Mouse (Mus musculus) bone marrow, adult 2 months (tissue): ENCODE data around the gene Ubac1. TPM values are rescaled to one million over a fixed set of nuclear protein-coding genes. Genes with fewer than 3 reads are reported as not detected.

ENCODE experiments used
- H3K27ac ChIP-seq: fragments of 200-500 bp; 2 replicates; pipeline ENCODE4 v1.5.1; 2012; ENCODE audit warnings: low read depth, mild to moderate bottlenecking, control low read depth, inconsistent platforms, low read length; ENCODE audit not compliant: control insufficient read depth, poor library complexity, insufficient read depth
- H3K4me1 ChIP-seq: fragments of 200-500 bp; 2 replicates; pipeline ENCODE4 v1.6.1; 2011; ENCODE audit warnings: low read length; ENCODE audit not compliant: control insufficient read depth, insufficient read depth
- H3K4me3 ChIP-seq: fragments of 200-500 bp; replicated peaks from 2 replicates; pipeline ENCODE3; 2011; ENCODE audit warnings: mild to moderate bottlenecking, low read depth, low read length, control low read depth; ENCODE audit not compliant: control insufficient read depth
- CTCF ChIP-seq: fragments of 200-500 bp; IDR thresholded peaks from 2 replicates; pipeline ENCODE4 v1.5.1; 2011; ENCODE audit warnings: low read length, control low read depth; ENCODE audit not compliant: control insufficient read depth, insufficient read depth
- POLR2A ChIP-seq: fragments of 200-500 bp; IDR thresholded peaks from 2 replicates; pipeline ENCODE4 v1.6.1; 2011; ENCODE audit warnings: low read depth, mild to moderate bottlenecking, control low read depth, low read length, borderline replicate concordance; ENCODE audit not compliant: control insufficient read depth
- WGBS: fragments of 180-500 bp; shearing (Covaris S2); methylation state at CpG from one replicate; pipeline ENCODE4 v1.1.7; 2018; 5-methylcytosine and 5-hydroxymethylcytosine counted together
- polyA plus RNA-seq: library from polyadenylated mRNA; stranded (reverse); fragments of >200 nt; gene quantifications from 2 replicates; pipeline ENCODE4 v1.2.4, GENCODE M21; 2011; ENCODE audit warnings: low replicate concordance; ENCODE audit not compliant: missing spikeins, insufficient read depth, insufficient read length

Gene Ubac1
- polyA plus RNA-seq, 1 experiment = 452 TPM

DNA sequence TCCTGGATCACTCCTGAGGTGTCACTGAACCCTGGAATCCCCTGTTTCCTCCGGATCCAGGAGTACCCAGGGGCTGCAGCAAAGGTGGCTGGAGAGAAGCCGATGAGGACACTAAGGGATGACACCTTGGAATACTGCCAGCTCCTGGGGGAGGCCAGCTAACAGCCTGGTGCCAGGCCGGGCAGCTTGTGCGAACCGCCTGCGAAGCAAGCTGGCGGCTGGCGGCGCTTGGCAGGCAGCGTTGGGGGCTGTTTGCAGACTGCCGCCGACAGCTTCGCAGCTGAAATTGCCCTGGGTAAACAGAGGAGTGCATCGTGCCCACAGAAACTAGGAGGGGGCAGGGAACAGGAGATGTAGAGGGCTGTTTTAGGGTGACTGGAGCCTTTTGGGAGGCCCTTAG is 18.4 kb upstream of the Ubac1 start:
- Histone ChIP-seq H3K4me1 (no peaks in the 10 kb centered on the region), H3K4me3 (no peak overlapping the region), H3K27ac (no peak overlapping the region)
- TF ChIP-seq CTCF (no peak), POLR2A (no peak)
- 26% methylated on average over 14 of the region's 14 CpGs for WGBS

DNA sequence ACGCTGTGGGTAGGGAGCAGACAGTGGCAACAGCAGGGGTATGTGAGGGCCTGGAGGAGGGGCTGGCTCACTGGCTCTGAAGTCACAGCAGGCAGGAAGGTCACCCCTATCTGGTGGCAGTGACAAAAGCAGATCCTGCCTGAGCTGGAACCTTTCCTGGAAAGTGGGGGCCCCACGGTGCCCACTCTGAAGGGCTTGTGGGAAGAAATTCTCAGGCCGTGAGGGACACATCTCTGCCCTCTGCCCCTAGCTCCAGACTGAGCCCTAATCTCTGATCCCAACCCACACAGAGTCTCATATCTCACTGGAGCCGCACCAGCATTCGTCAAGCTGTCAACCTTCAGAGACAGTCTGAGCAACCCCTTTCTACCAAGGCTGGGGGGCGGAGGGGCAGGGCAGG is 15.8 kb upstream of the Ubac1 start:
- no peak for TF ChIP-seq POLR2A
- TF ChIP-seq CTCF = no peak
- 49% methylated on average over 6 of the region's 6 CpGs for WGBS
- Histone ChIP-seq H3K4me3 (no peak overlapping the region), H3K4me1 (no peaks in the 10 kb centered on the region), H3K27ac (no peak overlapping the region; the same call in 1 of the 2 replicates)

DNA sequence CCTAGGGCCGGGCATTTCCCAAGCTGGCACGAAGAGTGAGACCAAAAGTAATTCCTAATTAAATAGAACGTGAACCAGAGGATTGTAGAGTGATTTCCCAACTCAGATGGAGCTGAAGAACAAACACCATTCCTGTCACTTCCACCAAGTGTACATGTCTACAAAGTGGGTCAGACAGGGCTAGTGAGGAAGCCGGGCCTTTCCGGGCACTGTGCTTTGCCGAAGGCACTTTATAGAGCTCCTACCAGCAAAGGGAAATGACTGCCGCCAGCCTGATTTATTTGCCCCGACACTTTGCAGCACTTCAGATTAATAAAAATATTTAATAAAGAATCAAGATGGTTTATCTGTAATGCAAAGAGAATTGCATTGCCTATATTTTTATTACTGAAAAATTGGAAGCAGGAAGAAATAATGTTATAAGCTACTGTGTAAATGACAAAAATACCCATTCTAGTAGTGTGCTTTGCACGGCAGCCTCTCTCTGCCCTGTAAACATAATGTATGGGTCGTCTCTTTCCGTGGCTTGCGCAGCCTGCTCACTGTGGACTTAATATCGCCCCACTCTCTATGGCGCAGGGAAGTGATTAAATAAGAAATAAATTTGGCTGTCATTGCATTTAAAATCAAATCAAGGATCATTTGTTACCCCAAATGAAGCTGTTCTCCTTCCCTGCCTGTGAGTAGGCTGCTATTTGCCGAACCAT is 12.9 kb upstream of the Ubac1 start:
- TF ChIP-seq CTCF (no peak), POLR2A (no peak)
- Histone ChIP-seq H3K27ac (no peak overlapping the region), H3K4me1 (no peaks in the 10 kb centered on the region), H3K4me3 (no peak overlapping the region)
- 56% methylated on average over 15 of the region's 15 CpGs for WGBS

DNA sequence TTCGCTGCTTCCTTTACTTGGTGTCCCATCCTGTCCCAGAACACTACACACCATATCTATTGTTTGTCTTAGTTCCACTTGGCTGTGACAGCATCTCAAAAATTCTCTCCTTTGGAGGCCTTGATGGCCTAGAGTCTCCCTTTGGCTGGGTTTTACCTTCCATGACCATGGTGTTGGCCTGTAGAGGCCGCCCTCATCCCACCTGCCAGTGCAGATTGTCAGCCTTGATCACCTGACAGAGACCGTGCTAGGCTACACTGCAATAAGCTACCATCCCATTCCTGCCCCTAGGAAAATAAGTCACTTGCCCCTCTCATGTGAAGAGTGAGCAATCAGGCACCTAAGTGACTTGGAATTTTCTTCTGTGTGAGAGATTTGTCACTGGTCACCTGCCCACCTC is 8.7 kb upstream of the Ubac1 start:
- Histone ChIP-seq H3K4me1 (no peaks in the 10 kb centered on the region), H3K27ac (no peak overlapping the region), H3K4me3 (no peak overlapping the region)
- 60% methylated on average over 3 of the region's 3 CpGs for WGBS
- TF ChIP-seq POLR2A = no peak
- TF ChIP-seq CTCF = peak; percentile 29; the same call in 1 of the 2 replicates

DNA sequence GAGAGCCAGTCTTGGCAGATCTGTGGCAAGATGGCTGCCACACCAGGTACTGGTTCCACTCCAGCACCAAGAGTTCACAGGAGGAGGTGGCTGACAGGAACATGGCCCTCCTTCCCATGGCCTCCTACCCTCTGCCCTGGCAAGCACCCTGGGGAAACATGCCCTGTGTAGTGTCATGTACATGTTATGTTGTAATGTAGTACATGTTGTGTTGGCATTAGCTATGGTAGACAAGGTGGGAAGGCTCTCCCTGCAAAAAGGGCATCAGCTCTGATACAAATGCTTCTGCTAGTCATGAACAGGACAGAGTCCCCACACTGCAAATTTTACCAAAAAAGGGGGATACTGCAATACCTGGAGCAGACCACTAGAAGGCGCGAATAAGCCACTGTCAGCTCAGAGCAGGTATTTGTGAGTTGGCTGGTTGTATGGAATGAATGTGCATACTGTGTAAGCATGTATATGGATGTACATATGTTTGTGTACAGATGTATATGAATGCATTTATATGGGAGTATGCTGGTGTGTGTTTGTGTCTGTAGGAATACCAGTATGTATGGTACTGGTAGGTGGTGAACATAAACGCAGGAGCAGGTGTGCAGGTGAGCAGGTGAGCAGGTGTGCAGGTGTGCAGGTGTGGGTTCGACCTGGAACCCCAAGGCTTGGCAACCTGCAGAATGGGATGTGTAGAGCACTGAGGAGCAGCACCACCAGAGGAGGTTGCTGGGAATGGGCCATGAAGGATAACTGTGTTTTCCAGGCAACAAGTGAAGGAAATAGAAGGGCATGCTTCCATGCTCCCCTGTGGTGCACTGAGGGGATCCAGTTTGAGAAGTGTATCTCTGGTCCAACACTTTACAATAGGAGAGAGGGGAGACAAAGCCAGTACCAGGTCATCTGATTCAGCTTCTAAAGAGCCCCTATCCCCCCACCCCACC is 2.9 kb upstream of the Ubac1 start:
- no peak overlapping the region for H3K27ac ChIP-seq
- H3K4me3 ChIP-seq = no peak overlapping the region
- WGBS = 40% methylated on average over 4 of the region's 4 CpGs
- no peaks in the 10 kb centered on the region; the same call in 1 of the 2 replicates for H3K4me1 ChIP-seq
- peak; percentile 27 for TF ChIP-seq CTCF
- no peak for TF ChIP-seq POLR2A

DNA sequence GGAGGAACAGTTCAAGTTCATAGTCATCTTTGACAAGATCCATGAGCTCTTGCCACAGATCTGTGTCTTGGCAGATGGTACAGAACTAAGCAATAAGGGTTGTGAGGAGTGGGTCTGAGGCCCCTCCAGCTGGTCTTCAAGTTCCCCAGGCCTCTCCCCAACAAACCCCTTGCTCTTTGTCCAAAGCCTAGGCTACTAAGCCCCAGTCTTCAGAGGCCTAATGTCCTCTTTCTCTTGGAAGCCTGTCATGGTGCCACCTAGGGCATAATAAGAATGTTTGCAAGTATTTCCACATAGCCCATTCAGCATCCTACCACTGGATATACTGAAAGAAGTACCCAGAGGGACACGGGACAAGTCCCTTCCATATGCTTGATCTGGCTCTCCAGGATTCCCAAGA is 1.1 kb upstream of the Ubac1 start:
- no peak overlapping the region for H3K4me3 ChIP-seq
- H3K27ac ChIP-seq = no peak overlapping the region
- TF ChIP-seq CTCF (no peak), POLR2A (no peak)
- 80% methylated on average over 1 of the region's 1 CpGs for WGBS
- H3K4me1 ChIP-seq = no peaks in the 10 kb centered on the region; the same call in 1 of the 2 replicates

DNA sequence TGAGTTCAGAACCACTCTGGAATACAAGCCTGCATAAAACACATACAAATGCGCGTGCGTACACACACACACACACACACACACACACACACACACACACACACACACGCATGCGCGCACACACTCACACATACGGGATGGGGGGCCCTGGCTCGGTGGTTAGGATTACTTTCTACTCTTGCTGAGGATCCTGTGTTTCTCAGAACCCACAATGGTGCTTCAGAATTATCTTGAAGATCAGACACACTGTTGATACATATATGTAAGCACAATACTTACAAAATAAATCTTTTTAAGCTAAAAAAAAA is 665 bp upstream of the Ubac1 start:
- peak overlapping the region; percentile 62 for H3K4me3 ChIP-seq
- H3K4me1 ChIP-seq = no peaks in the 10 kb centered on the region; the same call in 1 of the 2 replicates
- no peak overlapping the region for H3K27ac ChIP-seq
- 82% methylated on average over 8 of the region's 8 CpGs for WGBS
- TF ChIP-seq POLR2A (no peak), CTCF (no peak)

DNA sequence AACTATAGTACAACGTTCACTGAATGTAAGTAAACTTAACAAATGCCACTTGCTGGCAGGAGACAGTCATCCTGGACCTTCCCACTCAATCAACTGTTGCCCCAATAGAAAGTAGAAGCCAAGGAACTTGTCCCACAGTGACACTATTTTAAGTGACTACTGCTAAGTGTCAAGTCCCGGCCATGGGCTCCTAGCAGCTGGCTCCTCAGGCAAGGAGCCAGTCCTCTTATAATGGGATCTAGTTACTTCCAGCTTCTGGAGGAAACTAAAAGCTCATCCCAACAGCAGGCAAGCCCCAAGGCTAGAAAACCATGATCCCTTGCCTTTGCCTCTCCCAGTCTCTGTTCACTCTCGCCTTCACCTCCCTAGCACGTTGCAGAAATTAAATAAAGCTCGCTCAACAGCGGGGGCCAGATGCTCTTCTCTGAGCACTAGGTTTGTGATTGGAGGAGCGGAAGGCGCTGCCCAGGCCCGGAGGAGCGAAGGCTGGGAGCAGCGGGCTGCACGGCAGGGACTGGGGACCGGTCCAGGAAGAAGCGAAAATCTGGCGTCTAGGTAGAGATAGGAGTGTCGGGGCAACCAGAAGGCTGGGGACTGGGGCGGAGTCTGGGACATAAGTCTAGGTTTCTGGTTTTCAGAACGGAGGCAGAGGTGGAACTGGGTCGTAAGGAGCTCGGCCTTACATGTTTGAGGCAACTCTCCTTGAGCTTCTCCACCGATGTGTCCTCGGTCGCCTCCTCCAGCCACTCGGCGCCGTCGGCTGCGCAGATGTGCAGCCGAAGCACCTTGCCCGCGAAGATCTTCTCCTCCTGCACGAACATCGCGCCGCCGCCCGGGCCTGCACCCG is 610 bp downstream of the Ubac1 start:
- 1% methylated on average over 38 of the region's 38 CpGs for WGBS
- H3K4me3 ChIP-seq = peak overlapping the region; percentile 97
- peak overlapping the region; percentile 97 for H3K27ac ChIP-seq
- TF ChIP-seq POLR2A (peak; percentile 72; the same call in 1 of the 2 replicates), CTCF (no peak)
- H3K4me1 ChIP-seq = no peaks in the 10 kb centered on the region; the same call in 1 of the 2 replicates
